Mouse (Mus musculus) monocyte, adult 5-6 weeks (primary cell): ENCODE measurements around the gene Esam. TPM values are rescaled to one million over a fixed set of nuclear protein-coding genes. Genes with fewer than 3 reads are reported as not detected.

Experiments used
- ATAC-seq: fragments of 153-309, 156-312 bp; replicated peaks from 2 replicates; pipeline ENCODE4 v1.8.0; 2017; ENCODE audit warnings: mild to moderate bottlenecking; ENCODE audit not compliant: low TSS enrichment, insufficient number of reproducible peaks, severe bottlenecking, poor library complexity, low FRiP score
- total RNA-seq: library from RNA; stranded (forward); fragments of 200-1000, 200-491, 200-594 nt; gene quantifications from 3 replicates; pipeline ENCODE4 v1.2.3, GENCODE M21; 2017

The Esam gene
- 3.2 TPM in 1 of 3 replicates, not detected in the others for total RNA-seq

DNA sequence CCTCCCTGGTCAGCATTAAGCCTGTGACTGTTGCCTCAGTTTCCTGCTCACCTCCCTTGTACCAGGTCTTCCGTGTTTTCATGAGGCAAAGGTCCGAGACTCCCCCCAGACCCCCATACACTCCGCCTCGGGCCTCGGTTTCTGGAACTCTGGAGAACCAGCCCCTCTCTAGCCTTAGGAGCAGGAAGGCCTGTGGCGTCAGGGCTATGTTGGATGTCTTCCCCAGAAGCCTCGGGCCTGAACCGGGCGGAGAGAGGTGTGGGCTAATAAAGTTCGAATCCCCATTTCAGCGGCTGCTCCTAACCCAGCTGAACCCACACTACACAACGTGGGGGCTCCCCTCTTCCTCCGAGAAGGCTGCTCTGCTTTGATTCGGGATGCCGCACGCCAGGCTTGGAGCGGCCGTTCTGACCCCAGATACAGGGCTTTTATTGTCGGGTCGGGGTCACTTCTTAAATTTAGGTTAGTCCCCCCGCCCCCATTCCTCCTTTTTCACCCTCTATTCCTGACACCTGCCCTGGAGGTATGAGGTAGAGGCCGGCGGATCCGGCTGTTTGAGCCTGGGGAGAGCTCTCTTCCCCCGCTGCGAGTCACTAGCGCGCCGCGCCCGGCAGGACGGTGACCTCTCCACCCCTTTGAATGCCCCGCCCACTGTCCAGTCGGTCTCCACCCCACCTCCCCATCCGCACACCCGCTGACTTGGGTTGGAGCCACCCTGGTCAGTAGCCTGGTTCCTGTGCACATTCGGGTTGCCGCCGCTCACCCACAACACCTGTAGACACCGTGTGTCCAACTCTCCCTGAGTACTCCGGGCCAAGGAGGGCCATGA lies at the start of gene Esam:
Esam (plus strand) TSS at position 683 of the 829 bp plus-strand sequence.
- ATAC-seq: no peak

DNA sequence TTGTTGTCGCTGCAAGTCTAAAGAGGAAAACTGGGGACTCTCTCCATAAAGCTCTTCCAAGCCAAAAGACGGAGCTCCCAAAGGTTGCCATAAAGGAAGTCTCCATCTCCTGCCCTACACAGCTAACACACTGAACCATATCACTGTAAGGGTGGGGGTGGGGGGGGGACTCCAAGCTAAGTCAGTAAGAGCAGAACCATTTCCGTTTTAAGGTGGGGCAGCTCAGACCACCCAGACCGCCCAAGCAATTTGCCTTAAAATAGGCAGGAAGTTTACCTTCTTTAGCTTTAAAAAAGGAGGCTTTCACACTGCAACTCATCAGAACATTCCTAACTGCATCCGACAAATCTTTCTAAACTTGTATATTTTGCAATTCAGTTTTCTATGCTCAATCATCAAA lies 42.7 kb upstream of the Esam start:
- no peak for ATAC-seq

DNA sequence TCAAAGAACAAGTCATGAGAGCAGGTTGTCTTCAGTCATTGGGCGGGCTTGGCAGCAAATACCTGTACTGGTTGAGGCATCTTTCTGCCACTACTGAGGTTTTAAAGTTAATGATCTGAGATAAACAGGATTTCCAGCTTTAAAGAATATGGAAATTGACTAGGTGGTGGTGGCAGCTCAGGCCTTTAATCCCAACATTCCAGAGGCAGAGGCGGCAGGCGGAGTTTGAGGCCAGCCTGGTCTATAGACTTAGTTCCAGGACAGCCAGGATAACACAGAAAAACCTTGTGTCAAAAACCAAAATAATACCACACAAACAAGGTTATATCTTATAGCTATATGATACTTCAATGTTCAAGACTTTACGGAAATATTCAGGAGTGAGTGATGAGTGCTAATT lies 39.8 kb upstream of the Esam start:
- no peak for ATAC-seq

DNA sequence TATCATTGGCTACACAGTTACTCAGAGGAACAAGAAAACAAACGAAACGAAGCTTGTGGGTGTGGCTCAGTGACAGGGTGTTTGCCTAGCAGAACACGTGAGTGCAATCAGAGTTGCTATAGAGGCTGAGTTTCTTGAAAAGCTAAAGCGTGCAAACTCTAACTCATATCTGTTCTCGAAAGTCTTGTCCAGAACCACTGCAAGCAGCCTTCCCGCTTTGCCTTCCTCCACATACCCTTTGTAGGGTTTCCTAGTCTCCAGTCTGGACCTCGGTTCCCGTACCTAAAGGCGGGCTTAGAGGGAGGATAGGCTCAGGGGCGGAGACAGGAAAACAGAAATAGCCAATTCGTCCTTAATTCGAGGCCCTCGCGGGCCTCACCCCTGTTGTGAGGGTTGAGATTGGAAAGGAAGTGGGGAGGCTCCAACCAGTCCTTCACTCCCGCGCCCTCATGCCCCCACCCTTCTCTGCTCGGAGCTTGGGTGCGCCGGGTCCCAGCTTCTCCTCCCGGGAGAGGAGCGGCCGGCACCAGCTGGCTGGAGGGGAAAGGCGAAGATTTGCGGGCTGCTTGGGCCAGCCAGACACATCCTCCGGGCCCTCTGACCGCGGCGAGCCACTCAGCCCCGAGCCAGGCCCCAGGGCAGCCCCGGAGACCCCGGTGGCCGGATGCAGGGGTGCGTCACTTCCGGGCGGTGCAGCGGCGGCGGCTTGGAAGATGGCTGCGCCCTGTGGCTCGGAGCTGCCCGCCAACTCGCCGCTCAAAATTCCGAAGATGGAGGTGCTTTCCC lies 39.1 kb upstream of the Esam start, which contains the start of gene Msantd2:
Msantd2 (plus strand) TSS at position 709 of the 786 bp plus-strand sequence.
- ATAC-seq: peak; percentile 82

- ATAC-seq: no peak
Observed at GRCm38 (mm10) chr9:37489446-37490120, 38.3 kb upstream of the Esam start.

GRCm38 (mm10) chr9:37495761-37496160 lies 32.1 kb upstream of the Esam start:
- no peak for ATAC-seq

- no peak for ATAC-seq
Observed at GRCm38 (mm10) chr9:37496325-37496724, 31.6 kb upstream of the Esam start.

GRCm38 (mm10) chr9:37500201-37500600 lies 27.7 kb upstream of the Esam start:
- no peak for ATAC-seq

- ATAC-seq: no peak
Observed at GRCm38 (mm10) chr9:37501170-37501569, 26.7 kb upstream of the Esam start.

DNA sequence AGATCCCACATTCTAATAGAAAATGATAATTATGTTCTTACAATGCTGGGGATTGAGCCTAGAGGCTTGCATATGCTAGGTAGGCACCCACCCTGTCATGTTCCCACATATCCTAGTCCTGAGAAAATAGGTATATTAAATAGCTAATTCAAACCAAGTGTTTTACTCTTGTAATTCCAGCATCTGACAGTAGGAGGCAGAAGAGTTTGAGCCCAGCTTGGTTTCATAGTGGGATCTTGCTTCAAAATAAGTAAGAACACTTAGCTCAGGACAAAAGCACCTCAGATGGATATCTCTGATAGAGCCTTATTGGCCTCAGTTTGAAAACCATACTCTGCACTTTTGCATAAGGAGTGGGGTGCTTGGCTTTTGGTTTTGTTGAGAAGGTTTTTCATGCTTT lies 23.5 kb upstream of the Esam start:
- ATAC-seq: no peak

DNA sequence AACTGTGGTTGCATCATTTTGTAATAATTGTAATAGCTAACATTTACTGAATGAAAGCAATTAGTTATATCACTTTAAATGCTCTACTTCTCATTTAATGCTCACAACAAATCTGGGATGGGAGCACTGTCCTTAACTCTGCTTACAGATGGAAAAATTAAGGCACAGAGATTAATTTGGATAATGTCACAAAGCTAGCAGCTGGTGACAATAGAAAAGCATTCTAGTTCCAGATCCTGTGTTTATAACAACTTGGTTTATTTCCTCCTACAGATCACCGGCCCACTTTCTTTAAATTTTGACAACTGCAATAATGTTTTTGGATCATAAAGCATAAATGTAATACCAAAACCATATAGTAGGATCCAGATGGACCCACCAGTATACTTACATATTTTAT lies 21.9 kb upstream of the Esam start:
- ATAC-seq: no peak

DNA sequence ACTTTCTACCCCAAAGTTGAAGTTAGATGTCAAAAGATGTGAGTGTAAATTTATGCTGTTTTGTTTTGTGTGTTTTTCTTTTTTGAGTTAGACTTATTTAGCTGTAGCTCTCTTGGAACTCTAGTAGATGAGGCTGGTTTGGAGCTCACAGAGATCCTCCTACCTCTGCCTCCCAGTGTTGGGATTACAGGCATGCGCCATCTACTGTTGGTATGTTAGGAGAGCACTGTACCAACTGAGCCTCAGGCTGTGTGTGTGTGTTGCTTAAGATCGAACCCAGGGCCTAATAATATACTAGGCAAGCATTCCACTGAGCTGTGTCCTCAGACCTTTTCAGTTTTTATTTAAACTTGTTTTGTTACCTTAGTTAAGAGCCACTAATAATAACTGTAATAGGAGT lies 15.8 kb upstream of the Esam start:
- ATAC-seq: no peak

DNA sequence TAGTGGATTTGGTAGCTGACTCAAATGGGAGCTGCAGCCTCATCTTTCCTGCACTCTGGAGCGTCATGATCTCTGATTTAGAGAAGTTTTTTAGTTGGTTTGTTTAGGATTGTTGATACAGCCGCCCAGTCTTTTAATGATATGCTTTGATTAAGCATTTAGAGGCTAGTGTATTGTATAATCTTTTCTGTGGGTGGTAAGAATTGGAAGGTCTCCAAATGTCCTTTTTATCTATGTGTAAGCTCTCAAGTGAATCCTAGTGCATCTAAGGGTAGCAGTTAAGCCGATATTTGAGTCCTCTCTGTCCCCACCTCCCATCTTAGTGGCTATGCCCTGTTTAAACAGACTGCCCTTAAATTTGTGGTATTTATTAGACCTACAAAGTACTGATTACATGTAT lies 13.4 kb upstream of the Esam start:
- ATAC-seq: no peak

- ATAC-seq: no peak
Observed at GRCm38 (mm10) chr9:37517467-37517866, 10.4 kb upstream of the Esam start.

DNA sequence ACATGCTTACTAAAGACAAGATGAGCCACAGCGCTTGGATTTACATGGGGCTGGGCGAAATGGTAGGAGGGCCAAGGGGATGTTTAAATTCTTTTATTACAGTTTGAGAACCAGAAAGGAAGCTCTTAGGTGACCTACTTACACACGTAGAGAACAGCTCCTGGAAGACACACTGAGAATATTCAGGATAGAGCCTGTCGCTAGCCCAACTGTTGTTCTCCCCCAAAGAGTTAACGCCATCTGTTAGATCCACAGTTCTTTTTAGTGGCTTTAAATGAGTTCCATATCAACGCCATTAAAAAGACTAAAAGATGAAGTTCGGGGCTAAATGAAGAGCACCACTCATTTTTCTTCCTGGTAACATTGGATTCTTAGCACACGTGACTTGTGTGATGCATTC lies 8.9 kb upstream of the Esam start:
- no peak for ATAC-seq

DNA sequence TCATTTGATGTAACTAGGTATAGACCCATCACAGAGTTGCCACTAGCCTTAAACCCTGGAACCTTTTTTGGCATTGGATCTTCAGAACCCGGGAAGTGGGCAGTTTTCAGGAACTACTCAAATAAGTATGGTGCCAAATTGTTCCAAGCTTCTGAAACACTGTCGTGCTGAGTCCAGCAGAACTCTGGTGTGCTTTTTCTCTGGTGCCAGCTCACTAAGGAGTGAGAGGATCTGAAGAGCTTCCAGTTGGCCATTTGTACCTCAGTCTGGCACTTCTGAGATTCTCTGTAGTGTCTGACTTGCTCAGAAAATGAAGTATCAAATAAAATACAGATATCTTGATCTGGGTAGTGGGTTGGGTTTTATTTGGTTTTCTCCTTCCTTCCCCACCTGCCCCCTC lies 7.9 kb upstream of the Esam start:
- no peak for ATAC-seq

GRCm38 (mm10) chr9:37525461-37525860 lies 2.4 kb upstream of the Esam start:
- no peak for ATAC-seq

- no peak for ATAC-seq
Observed at GRCm38 (mm10) chr9:37526443-37527395, 1.2 kb upstream of the Esam start.
